Mouse (Mus musculus): Measurements from ENCODE around the gene Crebrf. TPM values are rescaled to one million over a fixed set of nuclear protein-coding genes. Genes with fewer than 3 reads are reported as not detected.

The Crebrf gene
- total RNA-seq, 2 experiments from 2014 or later = 14.1 to 20.1 TPM

- DNase-seq = no peak
- intact Hi-C loops (cut with DNase I; ENCODE audit: low total_unique reads) = no loop called here
These were observed 51.8 kb downstream of the Crebrf start for GRCm38 (mm10) chr17:26767100-26767753.

GRCm38 (mm10) chr17:26767754-26768124 is 52.3 kb downstream of the Crebrf start:
- no peak for DNase-seq
- intact Hi-C loops (cut with DNase I; ENCODE audit: low total_unique reads) = no loop called here

GRCm38 (mm10) chr17:26776211-26776610 is 60.8 kb downstream of the Crebrf start:
- intact Hi-C loops (cut with DNase I; ENCODE audit: low total_unique reads) = no loop called here
- no peak for DNase-seq

GRCm38 (mm10) chr17:26778001-26778400 is 62.6 kb downstream of the Crebrf start:
- DNase-seq = no peak
- intact Hi-C loops (cut with DNase I; ENCODE audit: low total_unique reads) = no loop called here

GRCm38 (mm10) chr17:26778430-26779100 is 63.1 kb downstream of the Crebrf start:
- DNase-seq = no peak
- intact Hi-C loops (cut with DNase I; ENCODE audit: low total_unique reads) = no loop called here

GRCm38 (mm10) chr17:26779471-26779870 is 64.0 kb downstream of the Crebrf start:
- intact Hi-C loops (cut with DNase I; ENCODE audit: low total_unique reads) = no loop called here

GRCm38 (mm10) chr17:26780750-26781571 is 65.5 kb downstream of the Crebrf start, which contains the start of gene Bnip1:
Gene Bnip1 (plus strand): TSS chr17:26781066.
- intact Hi-C loops (cut with DNase I; ENCODE audit: low total_unique reads) = no loop called here
- peak; percentile 78 for DNase-seq

More at GRCm38 (mm10) chr17:26779471-26779870, 64.0 kb downstream of the Crebrf start:
- no peak for DNase-seq

- intact Hi-C loops (cut with DNase I; ENCODE audit: low total_unique reads) = no loop called here
- DNase-seq = no peak
These were observed 66.2 kb downstream of the Crebrf start for GRCm38 (mm10) chr17:26781610-26782043.

GRCm38 (mm10) chr17:26784525-26784924 is 69.1 kb downstream of the Crebrf start:
- intact Hi-C loops (cut with DNase I; ENCODE audit: low total_unique reads) = no loop called here
- no peak for DNase-seq

GRCm38 (mm10) chr17:26786586-26786985 is 71.1 kb downstream of the Crebrf start:
- DNase-seq = no peak
- intact Hi-C loops (cut with DNase I; ENCODE audit: low total_unique reads) = no loop called here

GRCm38 (mm10) chr17:26788986-26789385 is 73.5 kb downstream of the Crebrf start:
- intact Hi-C loops (cut with DNase I; ENCODE audit: low total_unique reads) = no loop called here

GRCm38 (mm10) chr17:26789460-26790268 is 74.2 kb downstream of the Crebrf start:
- intact Hi-C loops (cut with DNase I; ENCODE audit: low total_unique reads) = no loop called here
- no peak for DNase-seq

More at GRCm38 (mm10) chr17:26788986-26789385, 73.5 kb downstream of the Crebrf start:
- DNase-seq = no peak

- intact Hi-C loops (cut with DNase I; ENCODE audit: low total_unique reads) = no loop called here
- no peak for DNase-seq
These were observed 75.1 kb downstream of the Crebrf start for GRCm38 (mm10) chr17:26790269-26791214.

- DNase-seq = no peak
- intact Hi-C loops (cut with DNase I; ENCODE audit: low total_unique reads) = no loop called here
These were observed 76.1 kb downstream of the Crebrf start for GRCm38 (mm10) chr17:26791580-26791979.

GRCm38 (mm10) chr17:26792096-26792495 is 76.6 kb downstream of the Crebrf start:
- DNase-seq = peak; percentile 64
- intact Hi-C loops (cut with DNase I; ENCODE audit: low total_unique reads) = loop anchor here (2.0 kb wide), 1 partner anchor 93 kb away; no protein-coding TSS in a partner anchor

- DNase-seq = no peak
- intact Hi-C loops (cut with DNase I; ENCODE audit: low total_unique reads) = loop anchor here (2.0 kb wide), 1 partner anchor 92 kb away; no protein-coding TSS in a partner anchor
These were observed 77.8 kb downstream of the Crebrf start for GRCm38 (mm10) chr17:26793068-26793765.

GRCm38 (mm10) chr17:26794744-26795143 is 79.3 kb downstream of the Crebrf start:
- DNase-seq = peak; percentile 48
- intact Hi-C loops (cut with DNase I; ENCODE audit: low total_unique reads) = no loop called here

GRCm38 (mm10) chr17:26795386-26795785 is 79.9 kb downstream of the Crebrf start:
- no peak for DNase-seq
- intact Hi-C loops (cut with DNase I; ENCODE audit: low total_unique reads) = no loop called here
